Mouse (Mus musculus) heart, embryonic 14.5 days (tissue): ENCODE data around the gene Tmprss4. TPM values are rescaled to one million over a fixed set of nuclear protein-coding genes. Genes with fewer than 3 reads are reported as not detected.

Experiments used
- ATAC-seq: fragments of 200-750 bp; cut with Nextera tagmentation; 2 replicates; pipeline ENCODE4 v1.8.0; 2017; ENCODE audit warnings: low read depth, moderate TSS enrichment; ENCODE audit not compliant: insufficient number of reproducible peaks, insufficient read depth, low FRiP score
- H3K27ac ChIP-seq, 2 experiments: fragments of 200-500 bp in 1 of 2; fragments of 300-500 bp in 1 of 2; sonication (generic) in 1 of 2; replicated peaks in 1 of 2; 2 replicates each; pipeline ENCODE4 v1.5.1; 2012 to 2014; ENCODE audit warnings: low read depth in 2 of 2, low read length in 2 of 2, control low read depth in 1 of 2, mild to moderate bottlenecking in 1 of 2, mixed read lengths in 1 of 2; ENCODE audit not compliant: control insufficient read depth in 1 of 2, insufficient read depth in 1 of 2
- H3K27me3 ChIP-seq: fragments of 300-500 bp; sonication (generic); 2 replicates; pipeline ENCODE4 v1.6.1; 2014; ENCODE audit warnings: mild to moderate bottlenecking, low read length, control low read depth; ENCODE audit not compliant: control insufficient read depth, insufficient read depth
- H3K36me3 ChIP-seq: fragments of 300-500 bp; sonication (generic); 2 replicates; pipeline ENCODE4 v1.6.1; 2014; ENCODE audit warnings: mild to moderate bottlenecking, control low read depth, low read length, mixed read lengths; ENCODE audit not compliant: control insufficient read depth, insufficient read depth
- H3K4me1 ChIP-seq, 2 experiments: fragments of 200-500 bp in 1 of 2; fragments of 300-500 bp in 1 of 2; sonication (generic) in 1 of 2; 2 replicates each; pipeline ENCODE4 v1.6.1; 2012 to 2014; ENCODE audit warnings: low read length in 2 of 2, control low read depth in 1 of 2, mixed read lengths in 1 of 2; ENCODE audit not compliant: control insufficient read depth in 2 of 2, insufficient read depth in 2 of 2
- H3K4me2 ChIP-seq: fragments of 300-500 bp; sonication (generic); 2 replicates; pipeline ENCODE4 v1.6.1; 2014; ENCODE audit warnings: mild to moderate bottlenecking, low read length
- H3K4me3 ChIP-seq, 2 experiments: fragments of 200-500 bp in 1 of 2; fragments of 300-500 bp in 1 of 2; sonication (generic) in 1 of 2; 2 replicates each; pipeline ENCODE4 v1.5.1; 2012 to 2014; ENCODE audit warnings: low read length in 2 of 2, mild to moderate bottlenecking in 2 of 2, control low read depth in 1 of 2, low read depth in 1 of 2, moderate library complexity in 1 of 2; ENCODE audit not compliant: control insufficient read depth in 1 of 2, insufficient read depth in 1 of 2
- H3K9ac ChIP-seq: fragments of 300-500 bp; sonication (generic); 2 replicates; pipeline ENCODE4 v1.6.1; 2014; ENCODE audit warnings: mild to moderate bottlenecking, low read length
- H3K9me3 ChIP-seq: fragments of 300-500 bp; sonication (generic); 2 replicates; pipeline ENCODE4 v1.6.1; 2016; ENCODE audit warnings: low read length, control low read depth; ENCODE audit not compliant: control insufficient read depth
- WGBS: fragments of 180-500 bp; shearing (Covaris S2); extraction: QIAGEN DNeasy Blood & Tissue Kit; methylation state at CpG from one replicate; pipeline ENCODE4 v1.1.7; 2014; 5-methylcytosine and 5-hydroxymethylcytosine counted together
- polyA plus RNA-seq: library from polyadenylated mRNA; unstranded; fragments of >200 nt; fragmentation: Nextera tagmentation; extraction: Ambion mirVana; gene quantifications from 2 replicates; pipeline ENCODE4 v1.2.1, GENCODE M21; 2014

Gene Tmprss4
- polyA plus RNA-seq, 1 experiment from 2014 or later: not detected

DNA sequence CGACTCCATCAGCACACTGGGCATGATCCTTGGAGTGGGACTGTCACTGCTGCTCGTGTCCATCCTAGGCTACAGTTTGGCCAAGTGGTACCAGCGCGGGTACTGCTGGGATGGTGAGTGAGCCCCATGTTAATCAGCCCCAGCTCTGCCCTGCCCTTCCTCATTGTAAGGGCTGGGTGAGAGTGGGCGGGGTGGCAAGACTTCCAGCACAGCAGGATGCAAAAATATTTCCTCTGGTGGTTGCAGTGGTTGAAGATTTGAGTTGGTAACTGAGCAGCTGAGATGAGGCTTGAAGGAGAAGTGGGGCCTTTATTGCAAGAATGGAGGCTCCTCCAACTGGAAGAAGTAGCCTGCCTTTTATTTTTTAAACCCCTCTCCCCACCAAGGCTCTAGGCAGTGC, 37.5 kb upstream of the Tmprss4 start:
- H3K9ac ChIP-seq: no peak overlapping the region
- H3K36me3 ChIP-seq: no peaks in the 10 kb centered on the region
- WGBS: 64% methylated on average over 5 of the region's 5 CpGs
- no peaks in the 10 kb centered on the region for H3K4me1 ChIP-seq
- no peak overlapping the region for H3K27ac ChIP-seq
- no peak for ATAC-seq
- H3K4me3 ChIP-seq: no peak overlapping the region
- no peaks in the 10 kb centered on the region for H3K27me3 ChIP-seq
- H3K9me3 ChIP-seq: no peaks in the 10 kb centered on the region
- H3K4me2 ChIP-seq: no peak overlapping the region

DNA sequence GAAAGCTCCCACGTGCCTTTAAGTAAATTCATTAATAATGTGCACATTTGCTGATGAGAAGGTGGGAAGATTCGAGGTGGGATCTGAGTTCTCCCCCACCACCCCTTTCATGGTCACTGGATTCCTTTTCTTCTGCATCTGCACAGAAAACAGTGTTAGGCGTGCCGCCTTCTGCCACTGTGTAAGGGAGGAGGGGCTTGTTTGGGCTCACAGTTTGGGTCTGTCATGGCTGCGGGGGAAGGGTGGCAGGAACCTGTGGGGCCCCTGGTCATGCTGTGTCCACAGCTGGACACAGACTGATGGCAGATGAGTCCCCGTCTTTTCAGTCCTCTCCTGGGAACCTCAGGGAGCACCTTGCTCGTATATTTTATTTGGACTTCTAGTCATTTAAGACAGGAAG, 32.9 kb upstream of the Tmprss4 start:
- no peak overlapping the region for H3K4me3 ChIP-seq
- H3K27me3 ChIP-seq: 0 out of 2 replicates have a peak, but pooled peaks cover under 1% of the 10 kb centered on the region
- H3K4me1 ChIP-seq: no peaks in the 10 kb centered on the region
- no peaks in the 10 kb centered on the region for H3K9me3 ChIP-seq
- no peak overlapping the region for H3K27ac ChIP-seq
- H3K36me3 ChIP-seq: no peaks in the 10 kb centered on the region
- WGBS: 51% methylated on average over 7 of the region's 7 CpGs
- ATAC-seq: no peak
- no peak overlapping the region for H3K4me2 ChIP-seq
- H3K9ac ChIP-seq: no peak overlapping the region

DNA sequence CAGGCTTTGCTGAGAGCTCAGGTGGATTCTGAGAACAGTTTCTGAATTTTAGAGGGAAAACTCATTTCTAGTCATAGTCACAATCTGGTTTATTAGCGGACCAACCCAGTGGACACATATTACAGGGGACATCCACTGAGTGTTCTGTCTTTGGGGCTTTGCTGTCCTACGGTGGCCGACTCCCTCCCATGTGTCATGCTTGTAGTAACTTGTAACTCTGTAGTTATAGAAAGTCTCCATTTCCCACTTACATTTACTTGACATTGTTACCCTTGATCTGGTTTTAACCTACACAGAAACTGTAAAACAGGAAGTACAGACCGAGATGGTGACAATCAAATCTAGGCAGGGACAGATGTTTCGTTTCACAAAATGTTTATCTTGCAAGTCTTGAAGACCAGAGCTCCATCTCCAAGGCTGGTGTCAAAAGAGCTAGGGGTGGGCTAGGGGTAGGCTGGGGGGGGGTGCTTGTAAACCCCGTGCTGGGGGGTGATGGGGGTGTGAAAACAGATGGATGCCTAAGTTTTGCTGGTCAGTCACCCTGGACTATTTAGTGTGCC, 31.9 kb upstream of the Tmprss4 start:
- no peaks in the 10 kb centered on the region for H3K9me3 ChIP-seq
- H3K27ac ChIP-seq: no peak overlapping the region
- H3K4me2 ChIP-seq: no peak overlapping the region
- H3K27me3 ChIP-seq: peaks cover 5% of the 10 kb centered on the region; the same call in 1 of the 2 replicates
- H3K9ac ChIP-seq: no peak overlapping the region
- no peaks in the 10 kb centered on the region for H3K4me1 ChIP-seq
- no peak overlapping the region for H3K4me3 ChIP-seq
- no peaks in the 10 kb centered on the region for H3K36me3 ChIP-seq
- ATAC-seq: no peak
- 58% methylated on average over 6 of the region's 6 CpGs for WGBS

DNA sequence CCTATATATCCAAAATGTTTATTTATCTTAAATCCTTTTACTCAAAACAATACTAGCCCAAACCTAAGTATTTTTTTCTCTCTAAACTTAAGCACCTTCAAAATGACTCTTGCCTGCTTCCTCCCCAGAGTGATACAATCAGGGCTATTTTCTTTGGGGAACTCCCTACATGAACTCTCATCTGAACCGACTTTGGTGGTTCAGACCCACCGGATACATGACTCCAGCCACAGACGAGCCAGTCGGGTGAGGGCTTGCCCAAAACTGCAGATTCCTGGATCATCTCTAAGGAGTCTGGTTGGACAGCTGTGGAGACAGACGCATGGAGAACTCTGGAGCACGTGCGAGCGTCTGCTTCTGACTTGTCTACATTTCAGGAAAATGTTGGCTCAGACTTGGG, 25.5 kb upstream of the Tmprss4 start:
- no peak for ATAC-seq
- H3K9me3 ChIP-seq: no peaks in the 10 kb centered on the region
- WGBS: 75% methylated on average over 8 of the region's 8 CpGs
- no peaks in the 10 kb centered on the region for H3K36me3 ChIP-seq
- no peaks in the 10 kb centered on the region for H3K4me1 ChIP-seq
- H3K4me3 ChIP-seq: no peak overlapping the region
- H3K27me3 ChIP-seq: peaks cover 5% of the 10 kb centered on the region; the same call in 1 of the 2 replicates
- H3K27ac ChIP-seq: no peak overlapping the region
- no peak overlapping the region for H3K4me2 ChIP-seq
- no peak overlapping the region for H3K9ac ChIP-seq

DNA sequence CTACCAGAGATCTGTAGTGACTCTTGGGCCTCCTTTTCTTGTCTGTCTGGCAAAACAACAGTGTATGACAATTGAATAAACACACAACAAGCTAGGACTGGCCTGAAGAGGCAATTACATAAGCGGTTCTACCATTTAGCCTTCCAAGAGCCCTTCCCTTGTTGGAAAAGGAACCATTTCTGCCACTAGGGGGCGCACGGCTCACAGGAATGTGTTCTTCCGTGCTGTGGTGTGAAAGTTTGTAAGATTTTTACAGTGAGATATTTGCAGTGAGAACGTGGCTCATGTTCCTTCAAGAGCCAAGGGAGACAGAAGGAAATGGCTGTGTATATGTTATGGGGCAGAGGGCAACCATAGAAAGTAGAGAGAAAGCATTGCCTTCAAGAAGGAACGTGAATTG, 17.7 kb upstream of the Tmprss4 start:
- 18% methylated on average over 6 of the region's 6 CpGs for WGBS
- ATAC-seq: no peak
- no peaks in the 10 kb centered on the region for H3K4me1 ChIP-seq

DNA sequence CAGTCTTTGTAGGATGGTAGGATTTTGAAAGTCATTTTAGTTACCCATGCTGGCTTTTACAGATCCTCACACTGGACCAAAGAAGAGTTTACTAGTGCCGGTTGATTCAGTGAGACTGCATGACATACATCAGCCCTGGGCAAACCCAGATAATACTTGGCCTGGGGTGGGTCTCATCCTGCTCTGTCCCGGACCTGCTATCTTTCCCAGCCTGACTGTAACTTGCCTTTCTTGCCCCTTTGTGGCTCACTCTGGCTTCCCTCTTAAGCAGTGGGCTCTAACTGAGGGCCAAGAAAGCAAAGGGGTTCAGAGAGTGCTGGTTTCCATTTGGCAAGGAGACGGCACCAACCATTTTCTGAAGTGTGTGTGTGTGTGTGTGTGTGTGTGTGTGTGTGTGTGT, 15.8 kb upstream of the Tmprss4 start:
- no peak overlapping the region for H3K27ac ChIP-seq
- no peaks in the 10 kb centered on the region for H3K9me3 ChIP-seq
- no peaks in the 10 kb centered on the region for H3K36me3 ChIP-seq
- ATAC-seq: no peak
- H3K27me3 ChIP-seq: no peaks in the 10 kb centered on the region
- no peak overlapping the region for H3K4me3 ChIP-seq
- WGBS: 64% methylated on average over 3 of the region's 3 CpGs
- no peaks in the 10 kb centered on the region for H3K4me1 ChIP-seq
- H3K9ac ChIP-seq: no peak overlapping the region
- H3K4me2 ChIP-seq: no peak overlapping the region

More for the DNA sequence above, 17.7 kb upstream of the Tmprss4 start:
- H3K9me3 ChIP-seq: no peaks in the 10 kb centered on the region
- no peaks in the 10 kb centered on the region for H3K36me3 ChIP-seq
- H3K27me3 ChIP-seq: no peaks in the 10 kb centered on the region
- no peak overlapping the region for H3K4me3 ChIP-seq
- H3K27ac ChIP-seq: no peak overlapping the region
- no peak overlapping the region for H3K4me2 ChIP-seq
- no peak overlapping the region for H3K9ac ChIP-seq

DNA sequence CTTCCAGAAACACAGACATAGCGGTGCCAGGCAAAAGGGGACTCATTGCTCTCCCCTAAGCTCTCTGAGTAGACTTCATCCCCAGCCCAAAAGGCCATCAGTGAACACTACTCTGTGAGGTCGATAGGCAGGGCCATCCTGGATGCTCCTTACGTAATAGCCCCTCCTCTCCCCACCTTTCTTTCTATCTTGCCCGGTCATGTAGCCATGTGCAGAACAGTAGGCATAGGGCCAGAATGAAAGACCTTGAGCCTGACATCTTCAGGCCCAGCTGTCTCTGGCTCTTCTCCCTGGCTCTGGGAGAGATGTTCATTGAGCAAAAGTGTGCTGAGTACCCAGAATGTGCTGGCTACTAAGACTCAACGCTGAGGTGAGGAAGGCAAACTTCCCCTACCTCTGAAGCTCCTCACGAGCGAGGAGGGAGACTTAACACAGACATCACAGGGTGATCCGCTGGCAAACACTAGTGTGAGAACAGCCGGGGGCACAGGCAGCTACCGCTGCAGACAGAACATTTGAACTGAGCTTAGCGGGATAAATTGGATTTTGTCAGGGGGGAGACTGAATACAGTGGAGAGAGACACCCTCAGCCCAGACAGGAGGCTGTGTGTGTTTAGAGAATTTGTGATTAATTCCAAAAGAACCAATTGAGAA, 11.8 kb upstream of the Tmprss4 start:
- no peak overlapping the region for H3K9ac ChIP-seq
- no peaks in the 10 kb centered on the region for H3K36me3 ChIP-seq
- H3K27me3 ChIP-seq: no peaks in the 10 kb centered on the region
- no peak overlapping the region for H3K4me2 ChIP-seq
- H3K27ac ChIP-seq: no peak overlapping the region
- H3K4me3 ChIP-seq: no peak overlapping the region
- ATAC-seq: no peak
- no peaks in the 10 kb centered on the region for H3K9me3 ChIP-seq
- 59% methylated on average over 11 of the region's 11 CpGs for WGBS
- H3K4me1 ChIP-seq: no peaks in the 10 kb centered on the region

DNA sequence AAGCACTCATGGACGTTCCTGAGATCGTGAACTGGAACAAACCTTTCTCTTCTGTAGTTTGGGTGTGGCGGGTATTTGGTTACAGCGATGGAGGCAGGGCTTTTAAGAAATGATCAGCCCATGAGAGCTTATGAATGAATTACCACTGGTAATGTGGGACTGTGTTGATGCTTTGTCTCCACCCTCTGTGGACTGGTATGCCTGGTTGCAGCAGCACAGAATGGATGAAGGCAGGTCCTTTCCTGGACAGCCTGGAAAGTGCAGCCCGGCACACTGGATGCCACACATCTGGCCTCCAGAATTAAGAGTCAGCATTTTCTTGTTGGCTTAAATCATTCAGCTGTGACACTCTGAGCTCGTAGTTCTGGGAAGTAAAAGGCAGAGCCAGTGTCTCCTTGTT, 8.1 kb upstream of the Tmprss4 start:
- 86% methylated on average over 6 of the region's 6 CpGs for WGBS
- Histone ChIP-seq H3K9me3 (no peaks in the 10 kb centered on the region), H3K9ac (no peak overlapping the region), H3K27me3 (peaks cover 4% of the 10 kb centered on the region; the same call in 1 of the 2 replicates), H3K36me3 (no peaks in the 10 kb centered on the region), H3K4me2 (no peak overlapping the region), H3K4me1 (no peaks in the 10 kb centered on the region), H3K4me3 (no peak overlapping the region), H3K27ac (no peak overlapping the region)
- ATAC-seq: no peak
